Mouse (Mus musculus) gastrocnemius, adult 2 months (tissue): ENCODE measurements around the gene Pum1. TPM values are rescaled to one million over a fixed set of nuclear protein-coding genes. Genes with fewer than 3 reads are reported as not detected.

Source experiments
- DNase-seq: peaks from one replicate; pipeline ENCODE4 v3.0.0; 2022
- H3K27ac ChIP-seq: fragments of 200-600 bp; 2 replicates; pipeline ENCODE4 v1.8.1; 2022; ENCODE audit warnings: mild to moderate bottlenecking
- H3K4me3 ChIP-seq: fragments of 200-600 bp; 2 replicates; pipeline ENCODE4 v1.8.1; 2022; ENCODE audit warnings: mild to moderate bottlenecking, moderate library complexity
- CTCF ChIP-seq: fragments of 200-600 bp; IDR thresholded peaks from 2 replicates; pipeline ENCODE4 v1.8.1; 2022; ENCODE audit warnings: antibody characterized with exemption, mild to moderate bottlenecking, moderate library complexity
- intact Hi-C: fragments of 180-260 bp; cut with DNase I; formaldehyde crosslinking; loops from one replicate; pipeline ENCODE4 v1.15.1; 2025
- total RNA-seq, 2 experiments: library from RNA; stranded (reverse); gene quantifications; 2 replicates each; pipeline ENCODE4 v1.2.3; 2021

The Pum1 gene
- total RNA-seq, 2 experiments from 2014 or later = 42.4 to 42.6 TPM

DNA sequence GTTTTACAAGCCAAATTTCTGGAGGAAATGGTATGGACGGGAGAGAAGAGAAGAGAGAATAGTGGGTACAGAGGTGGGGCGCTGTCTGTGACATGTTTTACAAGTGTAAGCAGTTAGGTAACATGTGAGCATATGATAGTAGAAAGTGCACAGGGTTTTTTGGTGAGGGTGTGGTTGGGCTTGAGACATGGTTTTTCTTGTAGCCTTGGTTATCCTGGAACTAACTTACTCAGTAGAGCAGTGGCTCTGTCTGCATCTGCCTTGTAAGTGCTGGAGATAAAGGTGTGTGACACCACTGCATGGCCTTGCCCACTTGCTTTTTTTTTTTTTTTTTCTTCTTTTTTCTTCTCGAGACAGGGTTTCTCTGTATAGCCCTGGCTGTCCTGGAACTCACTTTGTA lies 49.2 kb downstream of the Pum1 start:
- no peak overlapping the region for H3K4me3 ChIP-seq
- TF ChIP-seq CTCF = no peak
- H3K27ac ChIP-seq = no peak overlapping the region
- intact Hi-C loops = no loop called here
- DNase-seq = no peak

DNA sequence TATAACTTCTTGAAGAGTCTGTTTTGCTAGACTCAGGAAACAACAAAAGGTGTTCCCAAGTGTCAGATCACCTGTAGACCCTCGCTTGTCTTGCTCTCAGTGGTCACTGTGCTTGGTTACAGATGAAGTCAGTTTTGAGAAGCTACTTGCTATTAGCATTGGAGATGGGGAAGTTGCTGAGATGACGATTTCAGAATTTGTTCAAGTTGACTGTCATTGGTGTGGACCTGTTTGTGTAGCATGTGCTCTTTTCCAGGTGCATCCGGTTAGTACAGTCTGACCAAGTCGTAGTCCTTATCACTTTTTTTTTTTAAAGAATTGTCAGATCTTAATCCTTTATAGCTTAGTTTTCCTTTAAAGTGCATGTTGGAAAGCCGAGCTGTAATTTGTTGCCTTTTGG lies 50.3 kb downstream of the Pum1 start:
- H3K4me3 ChIP-seq = no peak overlapping the region
- no peak for DNase-seq
- intact Hi-C loops = no loop called here
- H3K27ac ChIP-seq = no peak overlapping the region
- TF ChIP-seq CTCF = no peak

- intact Hi-C loops = no loop called here
- no peak overlapping the region for H3K4me3 ChIP-seq
- TF ChIP-seq CTCF = no peak
- no peak for DNase-seq
- H3K27ac ChIP-seq = no peak overlapping the region
Observed at GRCm38 (mm10) chr4:130715126-130715525, 52.0 kb downstream of the Pum1 start.

DNA sequence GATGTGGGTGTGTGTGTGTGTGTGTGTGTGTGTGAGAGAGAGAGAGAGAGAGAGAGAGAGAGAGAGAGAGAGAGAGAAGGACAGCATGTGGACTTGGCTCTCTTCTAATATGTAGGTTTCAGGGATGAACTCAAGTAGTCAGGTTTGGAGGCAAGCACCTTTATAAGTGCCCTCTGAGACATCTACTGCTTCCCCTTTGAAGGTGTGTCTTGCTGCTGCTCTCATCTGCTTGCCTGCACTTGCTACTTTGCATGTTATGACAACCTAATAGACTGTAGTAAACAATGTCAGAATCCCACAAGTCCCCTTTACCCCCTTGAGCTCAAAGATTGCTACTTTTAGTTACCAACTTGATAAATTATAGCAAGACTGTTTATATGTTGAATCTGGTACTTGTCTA lies 52.5 kb downstream of the Pum1 start:
- H3K4me3 ChIP-seq = no peak overlapping the region
- no peak for TF ChIP-seq CTCF
- peak overlapping the region; percentile 3; the same call in 1 of the 2 replicates for H3K27ac ChIP-seq
- intact Hi-C loops = no loop called here
- DNase-seq = no peak

GRCm38 (mm10) chr4:130719348-130719747 lies 56.2 kb downstream of the Pum1 start:
- Histone ChIP-seq H3K27ac (no peak overlapping the region), H3K4me3 (no peak overlapping the region)
- no peak for TF ChIP-seq CTCF
- intact Hi-C loops = no loop called here
- DNase-seq = no peak

DNA sequence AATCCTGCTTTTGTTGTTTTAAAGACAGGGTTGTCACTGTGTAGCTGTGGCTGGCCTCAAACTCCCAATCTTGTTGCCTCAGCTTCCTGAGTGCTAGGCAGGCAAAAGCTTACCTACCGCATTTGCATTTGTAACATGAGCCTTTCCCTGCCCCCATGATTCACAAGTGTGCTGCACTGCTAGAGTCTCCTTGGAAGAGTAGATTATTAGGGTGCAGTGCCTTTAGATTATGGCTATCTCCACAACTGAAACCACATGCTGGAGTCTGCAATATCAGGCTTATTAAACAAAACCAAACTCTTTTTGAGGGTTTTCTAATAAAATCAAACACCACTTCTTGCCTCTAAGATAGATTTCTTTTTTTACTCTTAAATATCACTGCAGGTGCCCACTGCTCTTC lies 59.5 kb downstream of the Pum1 start:
- intact Hi-C loops = no loop called here
- TF ChIP-seq CTCF = no peak
- no peak overlapping the region for H3K4me3 ChIP-seq
- DNase-seq = no peak
- no peak overlapping the region; the same call in 1 of the 2 replicates for H3K27ac ChIP-seq

DNA sequence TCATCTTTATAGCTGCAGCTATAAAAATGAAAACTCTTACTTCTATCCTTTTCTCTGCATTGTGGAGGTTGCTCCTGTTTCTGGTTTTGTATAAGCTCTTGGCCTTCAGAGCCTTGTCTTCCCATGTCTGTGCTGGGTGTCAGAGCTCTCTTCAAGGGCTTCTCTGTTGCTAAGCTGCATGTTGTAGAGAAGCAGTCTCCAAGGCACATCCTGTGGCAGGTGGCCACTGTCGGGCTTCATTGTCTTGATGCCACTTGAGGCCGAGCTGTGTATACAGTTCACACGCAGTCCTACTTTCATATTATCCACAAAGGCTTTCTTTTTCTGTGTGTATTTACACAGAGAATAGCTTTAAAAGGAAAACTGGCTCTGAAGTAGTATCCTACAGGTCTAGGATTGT lies 63.0 kb downstream of the Pum1 start:
- no peak for DNase-seq

GRCm38 (mm10) chr4:130735957-130736356 lies 72.8 kb downstream of the Pum1 start:
- intact Hi-C loops = no loop called here
- Histone ChIP-seq H3K27ac (no peak overlapping the region), H3K4me3 (no peak overlapping the region)
- no peak for DNase-seq
- TF ChIP-seq CTCF = no peak

More for the DNA sequence above, 63.0 kb downstream of the Pum1 start:
- Histone ChIP-seq H3K27ac (no peak overlapping the region), H3K4me3 (no peak overlapping the region)
- no peak for TF ChIP-seq CTCF
- intact Hi-C loops = no loop called here

GRCm38 (mm10) chr4:130738527-130738926 lies 75.4 kb downstream of the Pum1 start:
- DNase-seq = peak; percentile 56
- intact Hi-C loops = no loop called here

DNA sequence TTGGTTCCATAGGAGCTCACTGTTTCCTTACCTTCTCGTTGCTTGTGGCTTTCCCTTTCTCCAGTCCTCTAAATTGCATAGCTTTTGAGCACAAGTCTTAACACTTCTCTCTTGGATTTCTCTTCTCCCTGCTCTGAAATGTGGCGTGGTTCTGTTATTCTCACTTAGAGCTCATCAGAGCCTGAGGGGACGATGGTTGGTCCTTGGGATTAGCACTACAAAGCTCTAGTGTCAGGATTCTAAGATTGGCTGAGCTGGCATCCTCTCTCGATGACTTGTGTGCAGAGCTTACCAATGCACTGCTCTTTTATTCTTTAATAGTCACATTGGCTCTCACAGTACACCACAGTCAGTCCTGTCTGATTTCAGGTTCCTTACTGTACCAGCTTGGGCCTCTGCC lies 80.9 kb downstream of the Pum1 start:
- intact Hi-C loops = no loop called here
- Histone ChIP-seq H3K27ac (no peak overlapping the region), H3K4me3 (no peak overlapping the region)
- TF ChIP-seq CTCF = no peak
- no peak for DNase-seq

More at GRCm38 (mm10) chr4:130738527-130738926, 75.4 kb downstream of the Pum1 start:
- no peak overlapping the region for H3K4me3 ChIP-seq
- no peak overlapping the region for H3K27ac ChIP-seq
- peak; percentile 77 for TF ChIP-seq CTCF

DNA sequence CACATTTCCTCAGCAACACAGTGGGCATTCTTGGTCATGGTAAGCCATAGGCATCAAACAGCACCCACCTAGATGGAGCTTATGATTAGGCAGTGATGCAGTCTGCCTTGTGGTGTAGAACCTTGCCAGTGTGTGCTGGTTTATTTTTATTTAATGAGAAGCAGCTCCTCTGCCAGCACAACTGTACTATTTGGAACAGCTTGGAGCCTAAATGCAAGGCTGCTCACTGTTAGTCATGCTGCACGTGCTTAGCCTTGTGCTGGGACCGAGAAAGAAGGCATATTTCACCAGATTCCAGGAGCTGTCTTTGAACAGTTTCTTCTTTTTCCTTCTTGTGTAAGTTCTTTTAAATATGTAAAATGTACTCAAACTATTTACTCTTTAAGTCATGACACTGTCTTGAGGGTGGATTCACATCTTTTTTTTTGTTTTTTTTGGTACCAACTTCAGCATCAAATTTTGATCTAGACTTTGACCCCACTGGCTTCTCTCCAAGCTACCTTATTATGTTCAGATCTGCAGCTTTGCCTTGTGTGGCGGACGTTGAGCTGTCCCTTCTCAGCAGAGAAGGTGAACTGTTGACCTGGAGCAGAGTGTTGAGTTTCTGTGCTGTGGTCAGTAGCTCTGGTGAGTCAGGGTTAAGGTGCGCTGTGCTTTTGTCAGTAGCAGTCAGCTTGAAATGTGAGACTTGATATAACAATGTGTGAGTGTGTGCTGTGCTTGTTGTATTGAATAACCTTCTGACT lies 82.6 kb downstream of the Pum1 start:
- peak; percentile 61 for DNase-seq
- intact Hi-C loops = no loop called here
- peak overlapping the region; percentile 73 for H3K27ac ChIP-seq
- no peak for TF ChIP-seq CTCF
- H3K4me3 ChIP-seq = no peak overlapping the region

GRCm38 (mm10) chr4:130749566-130749965 lies 86.4 kb downstream of the Pum1 start:
- no peak for DNase-seq
- intact Hi-C loops = no loop called here
- Histone ChIP-seq H3K4me3 (no peak overlapping the region), H3K27ac (no peak overlapping the region)
- TF ChIP-seq CTCF = no peak

DNA sequence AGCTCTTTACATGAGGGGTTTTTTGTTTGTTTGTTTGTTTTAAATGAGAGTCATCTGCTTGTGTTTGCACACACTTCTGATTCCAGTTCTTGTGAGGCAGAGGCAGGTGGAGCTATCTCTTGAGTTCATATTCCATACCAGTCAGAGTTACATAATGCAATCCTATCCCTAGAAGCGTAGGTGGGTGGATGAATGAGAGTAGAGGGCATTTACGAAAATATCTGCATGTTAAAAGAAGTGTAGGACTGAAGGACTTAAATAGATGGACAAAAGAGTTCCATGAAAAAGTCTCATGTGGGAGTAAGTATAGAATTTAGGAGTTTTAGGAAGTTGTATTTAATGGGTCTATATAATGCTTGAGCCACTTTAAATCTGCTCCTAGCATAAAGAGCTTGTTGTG lies 88.8 kb downstream of the Pum1 start:
- intact Hi-C loops = no loop called here
- Histone ChIP-seq H3K27ac (no peak overlapping the region), H3K4me3 (no peak overlapping the region)
- TF ChIP-seq CTCF = no peak
- no peak for DNase-seq

GRCm38 (mm10) chr4:130752591-130752990 lies 89.5 kb downstream of the Pum1 start:
- peak overlapping the region; percentile 4; the same call in 1 of the 2 replicates for H3K27ac ChIP-seq
- no peak for TF ChIP-seq CTCF
- H3K4me3 ChIP-seq = no peak overlapping the region
- DNase-seq = no peak
- intact Hi-C loops = no loop called here
